Mouse (Mus musculus) bone marrow macrophage, adult 2 months (primary cell): ENCODE measurements around the gene S100a4.

Source experiments
- CTCF ChIP-seq: IDR thresholded peaks from 2 replicates; pipeline ENCODE4 v1.5.1; 2012; ENCODE audit warnings: low read depth, mild to moderate bottlenecking, low read length, moderate library complexity
- POLR2A ChIP-seq: IDR thresholded peaks from 2 replicates; pipeline ENCODE4 v1.6.1; 2012; ENCODE audit warnings: mild to moderate bottlenecking, low read depth, low read length, borderline replicate concordance

DNA sequence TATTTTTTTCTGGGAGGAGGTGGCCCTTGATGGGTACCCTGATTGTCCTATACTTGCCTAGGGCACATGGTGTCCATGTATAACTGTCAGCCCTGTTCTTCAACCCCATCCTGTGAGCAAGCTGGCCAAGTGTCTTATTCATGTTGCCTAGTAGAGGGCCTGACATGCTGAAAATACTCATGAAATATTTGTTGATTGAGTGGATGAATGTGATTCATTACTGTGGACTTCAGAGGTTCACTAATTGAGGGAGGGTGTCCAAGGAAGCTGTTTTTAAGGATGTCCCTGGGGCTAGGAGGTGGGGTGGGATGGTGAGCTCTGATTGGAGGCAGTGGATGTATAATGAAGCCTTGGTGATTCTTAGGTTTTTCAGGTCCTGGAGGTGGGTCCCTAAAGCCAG, 50.1 kb downstream of the S100a4 start, which contains the start of gene S100a7a:
- TF ChIP-seq CTCF (no peak), POLR2A (no peak)
